ENCODE assay signal across 14 mouse cellular contexts in genomic region chr17:12250581-12250980, GRCm38 (mm10).
"Had no signal": no experiment of that assay in that cellular context is flagged by ENCODE, and none has a peak within 500 bp of the region (broad histone marks: within the 10 kb centered on the region; RNA-seq: fewer than 3 reads in every experiment).

No protein-coding gene starts in this region.

- H3K4me2 ChIP-seq: neural tube, embryonic 15.5 days; stomach, embryonic 15.5 days had no signal

- H3K27ac ChIP-seq: neural tube, embryonic 15.5 days; stomach, embryonic 15.5 days; stomach, postnatal 0 days had no signal

- H3K9me3 ChIP-seq: neural tube, embryonic 15.5 days; stomach, embryonic 15.5 days had no signal

- H3K4me1 ChIP-seq: neural tube, embryonic 15.5 days; stomach, embryonic 15.5 days had no signal

- H3K9ac ChIP-seq: neural tube, embryonic 15.5 days; stomach, embryonic 15.5 days had no signal

- H3K4me3 ChIP-seq: neural tube, embryonic 15.5 days; stomach, embryonic 15.5 days had no signal

- H3K27me3 ChIP-seq: neural tube, embryonic 15.5 days; stomach, embryonic 15.5 days had no signal

- DNase-seq: retina, postnatal 1 day; right cerebral cortex, adult 18-20 months; right cerebral cortex, postnatal 25 days; right cerebral cortex, postnatal 4 days; spleen, adult 18-20 months; thymus, adult 18-20 months; thymus, adult 2 months; thymus, postnatal 14 days; thymus, postnatal 25 days; thymus, postnatal 36 days; thymus, postnatal 4 days had no signal
